Mouse (Mus musculus) lung, embryonic 15.5 days (tissue): Measurements from ENCODE around the gene Wdr90. TPM values are rescaled to one million over a fixed set of nuclear protein-coding genes. Genes with fewer than 3 reads are reported as not detected.

Experiments used
- ATAC-seq: fragments of 200-750 bp; cut with Nextera tagmentation; 2 replicates; pipeline ENCODE4 v1.8.0; 2017; ENCODE audit warnings: moderate number of reproducible peaks, borderline replicate concordance; ENCODE audit not compliant: low FRiP score, low TSS enrichment; ENCODE audit errors: extremely low read depth
- H3K27ac ChIP-seq: fragments of 300-500 bp; sonication (generic); 2 replicates; pipeline ENCODE4 v1.5.1; 2015; ENCODE audit warnings: moderate library complexity, mild to moderate bottlenecking, inconsistent platforms
- H3K27me3 ChIP-seq: fragments of 300-500 bp; sonication (generic); 2 replicates; pipeline ENCODE4 v1.6.1; 2015; ENCODE audit warnings: inconsistent platforms
- H3K36me3 ChIP-seq: fragments of 300-500 bp; sonication (generic); 2 replicates; pipeline ENCODE4 v1.6.1; 2015; ENCODE audit warnings: inconsistent platforms
- H3K4me1 ChIP-seq: fragments of 300-500 bp; sonication (generic); 2 replicates; pipeline ENCODE4 v1.6.1; 2015; ENCODE audit warnings: inconsistent platforms
- H3K4me2 ChIP-seq: fragments of 300-500 bp; sonication (generic); 2 replicates; pipeline ENCODE4 v1.6.1; 2015; ENCODE audit warnings: inconsistent platforms, mild to moderate bottlenecking, moderate library complexity
- H3K4me3 ChIP-seq: fragments of 300-500 bp; sonication (generic); 2 replicates; pipeline ENCODE4 v1.5.1; 2015; ENCODE audit warnings: mild to moderate bottlenecking, inconsistent platforms
- H3K9ac ChIP-seq: fragments of 300-500 bp; sonication (generic); 2 replicates; pipeline ENCODE4 v1.6.1; 2015; ENCODE audit warnings: inconsistent platforms
- H3K9me3 ChIP-seq: fragments of 300-500 bp; sonication (generic); 2 replicates; pipeline ENCODE4 v1.6.1; 2016; ENCODE audit warnings: inconsistent platforms
- WGBS: fragments of 180-500 bp; shearing (Covaris S2); methylation state at CpG from one replicate; pipeline ENCODE4 v1.1.7; 2015; 5-methylcytosine and 5-hydroxymethylcytosine counted together
- polyA plus RNA-seq: library from polyadenylated mRNA; unstranded; fragments of >200 nt; fragmentation: Nextera tagmentation; extraction: Ambion mirVana; gene quantifications from 2 replicates; pipeline ENCODE4 v1.2.1, GENCODE M21; 2015

The Wdr90 gene
- polyA plus RNA-seq, 1 experiment from 2014 or later, result 32.2 TPM

- ATAC-seq, result peak; percentile 66
- Histone ChIP-seq H3K4me1 (peaks cover 73% of the 10 kb centered on the region), H3K4me3 (peak within 1 kb of the TSS; percentile 82), H3K9me3 (no peaks in the 10 kb centered on the region), H3K4me2 (peak within 1 kb of the TSS; percentile 95), H3K9ac (peak within 1 kb of the TSS; percentile 90), H3K27me3 (no peaks in the 10 kb centered on the region), H3K36me3 (peaks cover 20% of the 10 kb centered on the region), H3K27ac (peak within 1 kb of the TSS; percentile 98)
- WGBS, result under 1% methylated on average over 24 of the region's 24 CpGs
These were observed 28.0 kb downstream of the Wdr90 start, which contains the start of gene Stub1 for GRCm38 (mm10) chr17:25833291-25833663. Stub1 (minus strand) TSS chr17:25833404.

- Histone ChIP-seq H3K4me1 (peaks cover 75% of the 10 kb centered on the region), H3K9ac (peak overlapping the region; percentile 90), H3K4me3 (peak overlapping the region; percentile 82), H3K27ac (peak overlapping the region; percentile 98), H3K4me2 (peak overlapping the region; percentile 95), H3K9me3 (no peaks in the 10 kb centered on the region), H3K36me3 (peaks cover 22% of the 10 kb centered on the region), H3K27me3 (no peaks in the 10 kb centered on the region)
- WGBS, result under 1% methylated on average over 77 of the region's 77 CpGs
- peak; percentile 91 for ATAC-seq
These were observed 28.6 kb downstream of the Wdr90 start for GRCm38 (mm10) chr17:25832436-25833290.

GRCm38 (mm10) chr17:25831451-25832281, 29.6 kb downstream of the Wdr90 start:
- H3K27me3 ChIP-seq, result no peaks in the 10 kb centered on the region
- peak overlapping the region; percentile 82 for H3K4me3 ChIP-seq
- H3K4me1 ChIP-seq, result peaks cover 66% of the 10 kb centered on the region
- peak overlapping the region; percentile 92 for H3K27ac ChIP-seq
- H3K4me2 ChIP-seq, result peak overlapping the region; percentile 95
- H3K9ac ChIP-seq, result peak overlapping the region; percentile 90
- H3K36me3 ChIP-seq, result peaks cover 32% of the 10 kb centered on the region
- ATAC-seq, result no peak
- 44% methylated on average over 21 of the region's 21 CpGs for WGBS
- no peaks in the 10 kb centered on the region for H3K9me3 ChIP-seq

GRCm38 (mm10) chr17:25830806-25831431, 30.4 kb downstream of the Wdr90 start:
- Histone ChIP-seq H3K36me3 (peaks cover 40% of the 10 kb centered on the region), H3K4me3 (peak overlapping the region; percentile 82), H3K9me3 (no peaks in the 10 kb centered on the region), H3K4me2 (peak overlapping the region; percentile 95), H3K27ac (no peak overlapping the region), H3K27me3 (no peaks in the 10 kb centered on the region), H3K4me1 (peaks cover 59% of the 10 kb centered on the region), H3K9ac (no peak overlapping the region)
- no peak for ATAC-seq
- whole genome bisulfite sequencing, result 78% methylated on average over 14 of the region's 14 CpGs

GRCm38 (mm10) chr17:25830200-25830753, 31.0 kb downstream of the Wdr90 start:
- Histone ChIP-seq H3K36me3 (peaks cover 40% of the 10 kb centered on the region), H3K9ac (no peak overlapping the region), H3K4me3 (peak overlapping the region; percentile 54; the same call in 1 of the 2 replicates), H3K4me2 (peak overlapping the region; percentile 73), H3K4me1 (peaks cover 57% of the 10 kb centered on the region), H3K27me3 (no peaks in the 10 kb centered on the region), H3K27ac (no peak overlapping the region), H3K9me3 (no peaks in the 10 kb centered on the region)
- WGBS, result 72% methylated on average over 4 of the region's 4 CpGs
- ATAC-seq, result no peak

- peak overlapping the region; percentile 73 for H3K4me2 ChIP-seq
- H3K4me3 ChIP-seq, result peak overlapping the region; percentile 54
- peak overlapping the region; percentile 87 for H3K27ac ChIP-seq
- peaks cover 40% of the 10 kb centered on the region for H3K36me3 ChIP-seq
- no peak for ATAC-seq
- peaks cover 57% of the 10 kb centered on the region for H3K4me1 ChIP-seq
- peak overlapping the region; percentile 61 for H3K9ac ChIP-seq
- no peaks in the 10 kb centered on the region for H3K27me3 ChIP-seq
- WGBS, result 30% methylated on average over 8 of the region's 8 CpGs
- H3K9me3 ChIP-seq, result no peaks in the 10 kb centered on the region
These were observed 31.7 kb downstream of the Wdr90 start for GRCm38 (mm10) chr17:25829558-25830017.

- ATAC-seq, result peak; percentile 16; the same call in 1 of the 2 replicates
- Histone ChIP-seq H3K9ac (peak within 1 kb of the TSS; percentile 61), H3K36me3 (peaks cover 40% of the 10 kb centered on the region), H3K9me3 (no peaks in the 10 kb centered on the region), H3K27me3 (no peaks in the 10 kb centered on the region), H3K4me1 (peaks cover 57% of the 10 kb centered on the region), H3K4me2 (peak within 1 kb of the TSS; percentile 73), H3K27ac (peak within 1 kb of the TSS; percentile 87), H3K4me3 (peak within 1 kb of the TSS; percentile 54)
- WGBS, result 2% methylated on average over 32 of the region's 32 CpGs
These were observed 32.4 kb downstream of the Wdr90 start, which contains the start of gene Jmjd8 for GRCm38 (mm10) chr17:25828712-25829557. Jmjd8 (plus strand) TSS chr17:25828867.

- H3K27ac ChIP-seq, result peak overlapping the region; percentile 87
- peak overlapping the region; percentile 54 for H3K4me3 ChIP-seq
- 78% methylated on average over 8 of the region's 8 CpGs for WGBS
- H3K9ac ChIP-seq, result peak overlapping the region; percentile 61
- no peaks in the 10 kb centered on the region for H3K27me3 ChIP-seq
- ATAC-seq, result no peak
- H3K36me3 ChIP-seq, result peaks cover 40% of the 10 kb centered on the region
- H3K4me1 ChIP-seq, result peaks cover 55% of the 10 kb centered on the region
- H3K4me2 ChIP-seq, result peak overlapping the region; percentile 73
- no peaks in the 10 kb centered on the region for H3K9me3 ChIP-seq
These were observed 33.1 kb downstream of the Wdr90 start for GRCm38 (mm10) chr17:25828223-25828594.

- H3K4me1 ChIP-seq, result peaks cover 55% of the 10 kb centered on the region
- no peaks in the 10 kb centered on the region for H3K9me3 ChIP-seq
- H3K4me3 ChIP-seq, result no peak overlapping the region
- ATAC-seq, result no peak
- H3K27ac ChIP-seq, result no peak overlapping the region
- WGBS, result 91% methylated on average over 22 of the region's 22 CpGs
- 0 out of 2 replicates have a peak, but pooled peaks cover 2% of the 10 kb centered on the region for H3K27me3 ChIP-seq
- no peak overlapping the region for H3K9ac ChIP-seq
- H3K36me3 ChIP-seq, result peaks cover 40% of the 10 kb centered on the region
- H3K4me2 ChIP-seq, result no peak overlapping the region
These were observed 33.6 kb downstream of the Wdr90 start for GRCm38 (mm10) chr17:25827546-25828222.

GRCm38 (mm10) chr17:25827011-25827410, 34.3 kb downstream of the Wdr90 start:
- H3K4me1 ChIP-seq, result peaks cover 54% of the 10 kb centered on the region

More at GRCm38 (mm10) chr17:25827011-25827410, 34.3 kb downstream of the Wdr90 start:
- H3K36me3 ChIP-seq, result peaks cover 40% of the 10 kb centered on the region
- H3K27ac ChIP-seq, result no peak overlapping the region
- no peak overlapping the region for H3K9ac ChIP-seq
- H3K27me3 ChIP-seq, result peaks cover 9% of the 10 kb centered on the region; the same call in 1 of the 2 replicates
- no peaks in the 10 kb centered on the region for H3K9me3 ChIP-seq
- no peak for ATAC-seq
- H3K4me3 ChIP-seq, result no peak overlapping the region
- 93% methylated on average over 13 of the region's 13 CpGs for WGBS
- no peak overlapping the region for H3K4me2 ChIP-seq
